Mouse (Mus musculus) ovary, postnatal 10 days (tissue): Measurements from ENCODE around the gene Atp1a2.

Source experiments
- DNase-seq: peaks from one replicate; pipeline ENCODE4 v3.0.0; 2022; ENCODE audit warnings: low spot score

Atp1a2 gene

DNA sequence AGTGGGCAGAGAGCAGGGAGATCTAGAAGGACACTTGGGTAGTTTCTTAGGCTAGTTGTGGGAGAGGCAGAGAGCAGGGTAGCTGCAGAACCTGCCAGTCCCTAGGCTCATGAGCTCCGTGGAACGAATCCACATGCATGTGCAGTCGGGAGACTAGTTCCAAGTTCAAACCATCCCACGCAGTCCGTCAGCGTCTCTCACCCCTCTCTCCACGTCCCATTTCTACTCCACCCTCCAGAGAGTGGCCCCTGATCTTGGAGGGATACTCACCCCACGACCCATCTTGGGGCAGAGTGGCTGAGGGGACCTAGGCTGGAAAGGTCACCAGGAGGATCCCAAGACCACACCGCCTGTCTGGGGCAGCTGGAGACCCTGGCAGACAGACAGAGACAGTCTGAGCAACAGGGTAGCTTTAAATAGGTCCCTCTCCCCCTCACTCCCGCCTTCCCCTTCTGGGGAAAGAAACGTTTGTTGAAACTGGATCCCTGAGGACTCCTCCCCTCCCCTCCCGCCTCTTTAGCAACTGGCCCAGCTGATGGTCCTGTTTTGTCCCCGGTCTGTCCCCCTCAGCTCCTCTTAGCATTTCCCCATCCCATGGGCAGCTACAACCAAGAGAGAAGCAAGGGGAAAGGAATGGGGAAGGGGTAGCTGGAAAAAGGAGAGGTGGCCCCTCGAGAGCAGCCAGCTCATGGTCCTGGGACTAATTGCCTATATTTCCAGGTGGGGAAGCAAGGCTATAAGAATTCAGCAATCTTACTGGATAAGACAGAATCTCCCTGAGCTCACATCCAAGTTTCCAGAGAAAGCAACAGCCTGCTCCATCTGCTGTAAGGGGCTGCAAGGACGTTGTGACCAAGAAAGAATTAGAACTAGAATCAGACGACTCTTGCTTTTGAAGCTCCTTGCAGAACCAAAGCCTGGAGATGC, at the start of gene Atp1a2:
Atp1a2 (minus strand) TSS at position 454 of the 927 bp plus-strand sequence.
- peak; percentile 57 for DNase-seq

DNA sequence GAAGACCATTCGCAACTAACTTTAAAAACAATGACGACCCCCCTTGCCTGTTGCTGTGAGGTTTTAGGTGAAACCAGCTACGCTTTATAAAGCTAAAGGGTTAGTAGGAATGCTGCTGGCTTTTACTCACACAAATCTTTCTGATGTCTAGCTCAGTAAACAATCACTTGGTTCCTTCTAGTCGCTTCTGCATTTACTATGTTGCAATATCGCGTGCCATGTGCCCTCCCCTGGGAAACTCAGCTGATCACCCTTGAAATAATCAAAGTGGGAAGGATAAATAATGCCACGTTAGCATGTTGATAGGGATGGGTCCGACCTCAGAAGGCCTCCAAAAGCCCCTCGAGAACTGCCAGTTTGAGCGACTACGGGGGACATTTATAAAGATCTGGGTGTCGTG, 49.5 kb upstream of the Atp1a2 start:
- no peak for DNase-seq

DNA sequence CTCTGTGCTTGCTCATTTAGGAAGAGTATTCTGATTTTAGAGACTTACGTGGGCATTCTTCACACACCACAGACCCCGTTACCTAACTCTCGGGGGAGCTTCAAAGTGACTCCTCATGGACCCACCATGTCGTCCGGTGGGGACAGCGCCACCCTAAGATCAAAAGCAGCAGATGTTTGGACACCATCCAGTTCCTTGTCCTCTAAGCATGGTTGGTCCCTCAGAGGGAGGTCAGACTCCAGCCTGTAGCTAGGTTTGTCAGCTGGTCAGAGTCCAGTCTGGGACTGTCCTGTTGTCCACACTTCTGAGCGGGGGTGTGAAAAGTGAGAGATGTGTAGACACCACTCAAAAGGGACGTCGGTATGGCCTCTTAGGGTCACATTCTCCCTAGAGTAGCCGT, 48.8 kb upstream of the Atp1a2 start:
- no peak for DNase-seq

- no peak for DNase-seq
These were observed 47.0 kb upstream of the Atp1a2 start for GRCm38 (mm10) chr1:172344820-172345219.

DNA sequence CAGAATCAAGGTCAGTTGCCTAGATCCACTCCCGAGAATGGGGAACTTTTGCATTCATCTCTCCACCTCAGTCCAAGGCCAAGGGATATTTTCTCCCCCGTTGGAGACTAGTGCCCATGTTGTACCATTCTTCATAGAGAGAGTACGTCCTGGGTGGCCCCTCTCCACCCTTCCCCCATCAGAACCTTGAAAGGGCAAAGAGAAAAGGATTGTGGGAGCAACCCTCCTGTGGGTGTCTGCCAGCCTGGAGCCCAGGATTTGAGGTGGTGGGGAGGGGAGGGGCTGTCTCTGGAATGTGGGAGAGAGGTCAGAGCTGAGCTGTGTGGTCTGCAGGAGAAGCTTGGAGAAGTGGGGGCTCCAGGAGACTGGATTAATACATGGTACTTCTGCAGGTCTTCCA, 46.0 kb upstream of the Atp1a2 start:
- no peak for DNase-seq

DNA sequence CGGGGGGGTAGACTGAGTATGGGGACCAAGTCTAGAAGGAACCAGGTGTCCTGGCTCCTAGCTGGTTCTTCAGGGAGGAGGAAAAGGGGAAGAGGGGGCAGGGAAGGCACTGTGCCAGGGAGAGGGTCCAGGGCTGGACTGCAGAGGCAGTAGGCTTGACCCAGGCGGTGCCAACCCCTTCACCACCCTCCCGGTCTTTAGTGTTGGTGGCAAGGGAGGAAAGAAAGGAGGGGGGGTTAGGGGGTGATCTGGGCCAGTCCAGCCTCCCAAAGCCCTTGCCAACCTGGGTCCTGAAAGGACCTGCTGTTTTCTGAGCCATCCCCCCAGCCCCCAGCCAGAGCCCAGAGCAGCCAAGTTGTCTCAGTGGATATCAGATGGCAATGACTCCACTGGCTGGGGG, 44.9 kb upstream of the Atp1a2 start:
- no peak for DNase-seq

DNA sequence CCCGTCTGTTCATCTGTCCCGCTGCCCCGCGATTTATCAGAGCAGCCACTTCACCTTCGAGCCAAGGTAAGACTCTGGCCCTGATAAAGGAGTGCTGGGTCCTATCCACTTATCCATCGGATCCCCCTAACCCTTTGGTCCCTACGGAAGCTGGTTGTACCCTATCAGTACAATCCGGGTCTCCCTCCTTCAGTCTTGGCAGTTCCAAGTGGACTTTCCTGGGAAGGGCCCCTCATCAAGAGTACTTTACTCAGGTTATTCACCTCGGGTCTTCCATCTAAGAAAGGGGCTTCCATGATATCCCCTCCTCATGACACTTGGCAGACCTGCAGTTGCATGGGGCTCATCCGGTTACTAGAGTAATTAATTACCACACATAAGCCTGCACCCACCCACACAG, 43.5 kb upstream of the Atp1a2 start:
- no peak for DNase-seq

DNA sequence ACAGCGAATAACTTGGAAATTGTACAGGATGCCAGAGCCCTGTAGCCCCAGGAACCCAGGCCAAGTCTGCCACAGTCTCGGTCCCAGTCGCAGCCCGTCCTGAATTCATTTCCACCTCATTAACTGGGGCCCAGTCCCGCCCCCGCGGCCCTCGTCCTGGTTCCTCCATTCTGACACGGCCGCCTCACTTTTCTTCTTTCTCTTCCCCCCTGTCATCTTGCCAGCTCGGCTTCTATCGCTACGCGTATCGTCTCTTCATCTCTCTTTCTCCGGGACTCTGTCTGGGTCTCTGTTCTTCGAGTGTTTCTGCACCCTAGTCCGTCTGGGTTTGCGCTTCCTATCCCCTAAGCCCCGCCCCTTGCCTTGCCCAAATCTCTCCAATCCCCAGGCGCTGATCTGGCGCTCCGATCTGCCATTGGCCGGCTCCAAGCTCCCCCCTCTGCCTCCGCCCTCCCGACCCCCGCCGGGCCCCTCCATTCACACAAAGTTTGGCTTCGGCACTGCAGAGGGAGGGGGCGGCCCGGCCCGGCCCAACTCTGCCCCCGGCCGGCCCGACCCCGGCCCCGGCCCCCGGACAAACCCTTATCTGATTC, 43.0 kb upstream of the Atp1a2 start, which contains the start of gene Kcnj10:
Kcnj10 (plus strand) TSS at position 482 of the 593 bp plus-strand sequence.
- no peak for DNase-seq

DNA sequence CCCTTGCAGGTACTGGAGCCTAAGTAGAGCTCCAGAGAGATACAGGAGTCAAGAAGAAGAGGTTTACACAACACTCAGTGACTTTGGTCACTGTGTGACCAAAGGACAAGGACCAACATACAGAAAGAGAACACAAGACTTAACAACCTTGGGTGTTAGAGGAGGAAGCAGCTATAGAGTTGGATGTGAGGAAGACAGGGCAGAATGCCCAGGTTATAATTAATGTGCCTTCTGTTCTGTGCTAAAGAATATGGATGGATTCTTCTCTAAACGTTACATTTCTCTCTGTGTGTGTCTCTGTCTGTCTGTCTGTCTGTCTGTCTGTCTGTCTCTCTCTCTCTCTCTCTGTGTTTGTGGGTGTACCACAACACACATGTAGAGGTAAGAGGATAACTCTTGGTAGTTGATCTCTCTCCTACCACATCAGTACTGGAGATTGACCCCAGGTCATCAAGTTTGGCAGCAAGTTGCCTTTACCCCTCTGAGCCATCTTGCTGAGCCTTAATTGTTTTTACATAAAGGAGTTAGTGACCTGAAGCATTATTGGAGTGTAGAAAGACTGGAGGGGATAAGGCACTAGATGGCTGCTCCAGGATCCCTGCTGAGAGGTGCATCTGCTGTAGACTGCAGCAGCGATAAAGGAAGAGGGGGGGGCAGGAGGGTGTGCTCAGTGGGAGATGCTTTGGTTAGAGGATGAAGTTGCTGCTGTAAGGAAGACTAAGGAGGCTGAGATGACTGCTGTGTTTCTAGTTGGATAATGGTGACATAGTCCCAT, 39.7 kb upstream of the Atp1a2 start:
- DNase-seq: no peak

- DNase-seq: no peak
These were observed 37.9 kb upstream of the Atp1a2 start for GRCm38 (mm10) chr1:172335804-172336203.

DNA sequence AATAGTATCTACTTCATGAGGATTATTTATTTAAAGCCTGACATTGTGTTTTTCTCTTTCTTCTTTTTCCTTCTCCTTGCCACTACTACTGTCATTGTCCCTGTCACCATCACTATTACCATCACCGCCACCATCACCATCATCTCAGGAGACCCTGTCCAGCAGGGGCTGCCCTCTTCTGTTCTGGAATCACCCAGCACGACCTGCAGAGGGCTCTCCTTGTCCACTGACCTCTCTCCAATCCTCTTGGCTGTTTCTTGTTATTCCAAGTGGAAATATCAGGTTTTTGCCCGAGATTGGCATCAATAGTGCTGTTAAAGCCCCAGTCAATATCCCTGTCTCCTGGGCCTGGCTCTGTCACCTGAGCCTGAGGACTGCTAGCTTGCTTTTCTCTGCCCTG, 35.6 kb upstream of the Atp1a2 start:
- no peak for DNase-seq

- DNase-seq: no peak
These were observed 35.1 kb upstream of the Atp1a2 start for GRCm38 (mm10) chr1:172332925-172333324.

GRCm38 (mm10) chr1:172331422-172331947, 33.6 kb upstream of the Atp1a2 start:
- no peak for DNase-seq

- no peak for DNase-seq
These were observed 31.8 kb upstream of the Atp1a2 start for GRCm38 (mm10) chr1:172329616-172330015.

DNA sequence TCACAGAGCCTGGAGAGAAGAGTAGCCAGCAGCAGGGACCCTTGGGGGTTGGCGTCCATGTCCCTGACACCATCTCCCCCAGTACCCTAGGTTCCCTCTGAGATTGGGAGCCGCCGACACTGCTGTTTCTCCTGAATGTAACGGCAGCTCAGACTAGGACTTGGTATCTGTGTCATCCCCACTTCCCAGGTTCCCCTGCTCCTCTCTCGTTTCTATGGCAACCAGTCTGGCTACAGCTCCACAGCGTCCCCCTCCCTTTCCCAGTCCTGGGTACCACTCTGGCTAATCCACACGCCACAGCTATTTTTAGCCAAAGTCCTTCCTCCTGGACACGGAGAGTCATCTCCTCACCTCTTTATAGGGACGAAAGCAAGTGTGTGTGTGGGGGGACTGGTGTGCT, 31.3 kb upstream of the Atp1a2 start, which contains the start of gene Kcnj9:
Kcnj9 (minus strand) TSS at position 188 of the 400 bp plus-strand sequence.
- DNase-seq: no peak

DNA sequence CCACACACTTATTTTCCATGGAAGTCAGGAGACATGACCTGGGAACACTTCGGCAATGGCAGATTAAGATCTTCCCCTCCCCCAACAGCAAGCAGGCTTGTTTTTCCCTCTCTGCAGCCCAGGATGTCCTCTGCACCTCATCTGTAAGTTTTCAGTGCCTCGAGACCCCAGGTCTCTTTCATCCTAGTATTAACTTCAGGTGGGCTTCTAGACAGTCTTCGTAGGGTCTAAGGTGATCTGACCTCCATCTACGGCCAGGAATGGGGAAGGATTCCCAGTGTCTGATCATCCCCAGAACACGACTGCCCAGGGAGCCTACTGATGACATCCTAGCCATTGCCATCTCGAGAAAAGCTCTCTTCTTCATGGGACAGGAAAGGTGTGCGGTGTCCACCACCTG, 30.6 kb upstream of the Atp1a2 start:
- DNase-seq: no peak

DNA sequence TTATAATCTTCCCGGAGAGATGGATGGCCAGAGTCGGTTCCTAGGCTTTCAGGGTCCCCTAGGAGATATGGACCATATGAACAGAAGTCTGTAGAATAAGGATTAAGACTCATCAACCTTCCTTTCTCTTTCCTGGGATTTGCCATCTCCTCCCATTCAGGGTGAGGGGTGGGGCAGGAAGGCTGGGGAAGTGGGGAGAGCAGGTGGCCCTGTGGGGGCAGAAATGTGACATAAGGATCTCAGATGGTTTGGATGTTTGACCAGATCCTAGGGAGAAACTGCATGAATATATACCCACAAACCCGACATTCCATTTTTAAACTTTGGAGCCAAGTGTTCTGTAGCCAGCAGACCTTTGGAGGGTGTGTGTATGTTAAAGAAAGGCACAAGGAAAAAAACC, 30.2 kb upstream of the Atp1a2 start:
- DNase-seq: no peak

- no peak for DNase-seq
These were observed 29.5 kb upstream of the Atp1a2 start for GRCm38 (mm10) chr1:172327206-172328001.

GRCm38 (mm10) chr1:172326684-172327083, 28.8 kb upstream of the Atp1a2 start:
- no peak for DNase-seq

DNA sequence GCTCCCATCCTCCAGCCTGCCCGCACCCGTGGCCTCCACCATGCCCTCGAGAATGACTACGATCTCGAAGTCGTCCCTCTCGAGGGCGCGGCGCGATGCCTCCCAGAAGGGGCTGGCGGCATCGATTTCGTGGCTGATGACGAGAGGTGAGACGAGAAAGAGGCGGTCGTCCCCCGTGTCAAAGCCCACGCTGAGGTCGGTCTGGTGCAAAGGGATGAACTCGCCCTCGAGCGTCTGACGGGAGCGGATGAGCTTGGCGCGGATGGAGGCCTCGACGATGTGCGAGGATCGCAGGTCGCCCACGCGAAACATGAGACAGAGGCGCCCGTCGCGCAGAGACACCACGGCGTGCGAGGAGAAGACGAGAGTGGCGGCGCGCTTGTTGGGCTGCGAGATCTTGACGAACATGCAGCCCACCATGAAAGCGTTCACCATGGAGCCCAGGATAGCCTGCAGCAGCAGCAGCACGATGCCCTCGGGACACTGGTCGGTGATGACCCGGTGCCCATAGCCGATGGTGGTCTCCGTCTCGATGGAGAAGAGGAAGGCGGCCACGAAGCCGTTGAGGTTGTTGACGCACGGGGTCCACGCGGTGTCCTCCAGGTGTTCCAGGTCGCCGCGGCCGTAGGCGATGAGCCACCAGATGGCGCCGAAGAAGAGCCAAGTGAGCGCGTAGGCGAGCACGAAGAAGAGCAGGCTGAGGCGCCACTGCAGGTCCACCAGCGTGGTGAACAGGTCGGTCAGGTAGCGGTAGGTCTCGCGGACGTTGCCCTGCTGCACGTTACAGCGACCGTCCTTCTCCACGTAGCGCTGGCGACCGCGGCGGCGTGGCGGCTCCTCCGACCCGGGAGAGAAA, 28.0 kb upstream of the Atp1a2 start:
- no peak for DNase-seq

GRCm38 (mm10) chr1:172324725-172325124, 26.9 kb upstream of the Atp1a2 start:
- DNase-seq: no peak
